Mouse (Mus musculus) CD8-positive naive resting alpha-beta T cell, adult 2 months (primary cell): Measurements from ENCODE around the gene Selenot.

Experiments
- DNase-seq, 2 experiments: peaks; one replicate each; pipeline ENCODE4 v3.0.0; 2022; ENCODE audit warnings: low read depth in 2 of 2, low spot score in 2 of 2

The Selenot gene

DNA sequence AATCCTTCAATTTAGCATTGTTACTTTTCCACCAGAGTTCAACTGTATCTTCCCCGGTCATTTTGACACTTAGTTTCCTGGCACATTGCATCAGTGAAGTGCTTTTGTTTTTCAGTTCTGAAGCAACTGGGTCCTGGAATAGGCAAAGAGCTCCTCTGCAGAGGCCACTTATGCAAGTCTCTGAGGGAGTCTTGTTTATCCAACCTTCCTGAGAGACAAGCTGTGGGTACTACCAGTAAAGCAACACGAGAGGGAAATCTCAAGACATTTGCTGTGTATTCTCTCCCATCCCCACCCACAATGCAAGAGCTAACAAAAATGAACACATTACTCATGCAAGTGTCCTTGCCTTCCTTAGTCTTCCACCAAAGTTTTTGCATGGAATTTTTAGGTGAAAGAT is 55.3 kb downstream of the Selenot start:
- DNase-seq, result no peak

DNA sequence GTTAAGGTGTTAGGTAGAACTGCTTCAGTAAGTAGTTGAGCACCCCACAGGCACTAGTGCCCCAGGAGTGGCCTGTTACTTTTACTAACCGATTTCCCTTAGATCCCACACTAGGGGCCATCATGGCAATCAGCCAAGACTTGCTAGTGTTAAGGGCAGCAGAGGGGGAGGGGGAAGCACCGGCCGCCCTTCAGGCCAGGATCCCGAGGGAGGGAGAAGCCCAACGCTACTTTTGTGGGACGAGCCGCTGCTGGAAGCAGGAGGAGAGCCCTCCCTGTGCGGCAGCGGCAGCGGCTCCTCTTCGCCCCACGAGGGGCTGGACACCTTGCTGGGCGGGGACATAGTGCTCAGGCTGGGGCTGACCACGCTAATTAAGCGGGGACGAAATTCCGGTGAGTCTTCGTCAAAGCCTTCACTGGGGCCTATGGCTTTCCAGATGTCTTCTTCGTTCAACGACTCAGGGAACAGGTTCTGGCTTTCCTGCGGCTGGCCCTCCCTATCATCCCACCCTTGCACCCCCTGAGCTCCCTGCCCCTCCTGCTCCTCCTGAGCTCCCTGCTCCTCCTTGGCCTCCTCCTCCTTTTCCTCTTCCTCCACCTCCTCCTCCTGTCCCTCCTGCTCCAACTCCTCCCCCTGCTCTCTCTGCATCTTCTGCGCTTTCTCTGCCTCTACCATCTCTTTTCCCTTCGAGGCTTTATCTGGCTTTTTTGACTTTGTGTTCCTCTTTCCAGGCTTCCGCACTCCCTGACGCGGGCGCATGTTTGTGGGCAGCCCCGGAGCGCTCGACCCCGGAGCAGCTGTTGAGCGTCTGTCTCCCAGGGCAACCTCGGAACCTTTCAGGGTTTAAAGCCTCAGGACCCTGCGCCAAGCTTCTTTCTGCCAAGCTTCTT is 60.2 kb downstream of the Selenot start, which contains the start of gene Erich6:
Gene Erich6, minus strand, starts transcription at position 802 of the 890 bp plus-strand sequence.
- DNase-seq, result no peak
